Mouse (Mus musculus): ENCODE data around the gene Stim2. TPM values are rescaled to one million over a fixed set of nuclear protein-coding genes. Genes with fewer than 3 reads are reported as not detected.

Stim2 gene
- 10 to 100 TPM; 50.8 to 58.0 TPM for total RNA-seq (2021)
- long read RNA-seq, experiment 1, full-length matches to known transcripts = 38 of 45 reads
- long read RNA-seq, experiment 1, partial matches to known transcripts = 2 of 45 reads
- long read RNA-seq, experiment 1, other reads (novel, unspliced or antisense) = 5 of 45 reads
- long read RNA-seq, experiment 2, full-length matches to known transcripts = 32 of 40 reads
- long read RNA-seq, experiment 2, partial matches to known transcripts = 5 of 40 reads
- long read RNA-seq, experiment 2, other reads (novel, unspliced or antisense) = 3 of 40 reads

DNA sequence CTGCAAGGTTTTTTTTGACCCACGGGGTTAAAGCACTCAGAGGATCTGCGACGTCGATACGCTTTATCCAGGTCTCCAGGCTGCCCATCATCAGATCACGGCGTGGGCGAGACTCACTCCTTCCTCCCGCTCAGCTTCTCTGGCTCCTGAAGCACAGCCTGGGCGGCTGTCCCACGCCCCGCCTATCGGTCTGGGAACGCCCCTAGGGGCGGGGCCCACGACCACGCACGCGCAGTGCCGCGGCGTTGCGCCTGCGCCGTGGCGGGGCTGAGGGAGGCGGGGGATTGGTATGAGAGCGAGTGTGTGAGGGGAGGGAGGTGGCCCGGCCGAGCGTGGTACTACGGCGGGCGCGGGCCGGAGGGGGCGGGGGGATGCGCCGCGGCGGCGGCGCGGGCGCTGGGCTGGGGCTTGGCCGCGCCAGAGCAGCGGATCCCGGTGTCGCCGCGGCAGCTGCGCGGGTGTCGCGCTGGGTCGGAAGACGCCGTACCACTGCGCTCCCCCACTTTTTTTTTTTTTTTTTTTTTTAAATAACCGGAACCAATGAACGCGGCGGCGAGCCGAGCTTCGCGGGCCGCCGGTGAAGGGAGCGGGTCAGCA lies at the start of gene Stim2:
Gene Stim2, plus strand, starts transcription at position 354 of the 597 bp plus-strand sequence.
- DNase-seq = peak; percentile 97

GRCm38 (mm10) chr5:53948606-53949266 lies 49.6 kb upstream of the Stim2 start:
- no peak for DNase-seq

DNA sequence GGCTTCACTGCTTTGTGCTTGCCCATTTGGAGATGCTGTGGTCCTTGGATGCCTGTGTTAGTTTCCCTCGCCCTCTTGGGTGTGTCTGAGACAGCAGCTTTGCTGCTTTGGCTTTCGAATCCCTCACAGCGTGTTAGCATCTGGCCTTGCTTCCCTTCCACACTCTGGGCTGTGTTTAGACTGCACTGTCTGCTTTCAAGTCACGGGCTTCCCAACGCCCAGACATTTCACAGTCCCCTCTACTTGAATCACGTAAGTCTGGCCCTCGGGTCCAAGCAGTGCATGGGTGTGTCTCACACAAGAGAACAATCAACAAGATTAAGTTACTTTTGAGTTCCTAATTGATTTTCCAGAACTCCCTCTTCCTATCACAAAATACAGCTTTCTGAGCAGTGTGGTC lies 48.1 kb upstream of the Stim2 start:
- no peak for DNase-seq

DNA sequence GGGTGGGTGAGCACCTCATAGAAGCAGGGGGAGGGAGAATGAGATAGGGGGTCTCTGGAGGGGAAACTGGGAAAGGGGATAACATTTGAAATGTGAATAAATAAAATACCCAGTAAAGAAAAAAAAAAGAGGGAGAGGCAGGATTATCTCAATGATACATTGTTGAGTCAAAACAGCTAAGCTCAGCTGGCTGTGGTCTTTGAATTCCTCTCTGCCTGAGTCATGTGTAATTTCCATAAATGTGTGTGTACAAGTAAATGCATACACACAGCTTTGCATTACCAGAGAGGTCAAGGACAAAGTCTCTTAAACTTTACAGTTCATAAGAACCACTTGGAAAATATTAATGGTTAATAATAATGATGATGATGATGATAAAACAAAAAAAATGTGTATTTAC lies 45.1 kb upstream of the Stim2 start:
- DNase-seq = no peak

- no peak for DNase-seq
These were observed 44.5 kb upstream of the Stim2 start for GRCm38 (mm10) chr5:53953797-53954196.

DNA sequence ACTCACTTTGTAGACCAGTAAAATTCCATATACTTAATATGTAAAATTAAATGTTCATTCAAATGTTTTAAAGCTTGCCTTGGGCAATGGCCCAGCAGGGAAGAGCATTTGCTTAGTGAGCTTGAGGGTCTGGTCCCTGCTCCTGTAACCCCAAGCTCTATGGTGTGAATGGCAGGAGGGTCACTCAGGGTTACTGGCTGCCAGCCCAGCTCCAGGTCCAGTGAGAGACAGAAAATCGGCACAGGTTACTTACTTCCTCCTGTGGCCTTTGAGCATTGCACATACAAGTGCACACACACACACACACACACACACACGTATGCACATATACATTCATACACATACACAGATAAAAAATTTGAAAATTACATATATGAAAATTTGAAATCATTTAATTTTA lies 42.3 kb upstream of the Stim2 start:
- DNase-seq = no peak

DNA sequence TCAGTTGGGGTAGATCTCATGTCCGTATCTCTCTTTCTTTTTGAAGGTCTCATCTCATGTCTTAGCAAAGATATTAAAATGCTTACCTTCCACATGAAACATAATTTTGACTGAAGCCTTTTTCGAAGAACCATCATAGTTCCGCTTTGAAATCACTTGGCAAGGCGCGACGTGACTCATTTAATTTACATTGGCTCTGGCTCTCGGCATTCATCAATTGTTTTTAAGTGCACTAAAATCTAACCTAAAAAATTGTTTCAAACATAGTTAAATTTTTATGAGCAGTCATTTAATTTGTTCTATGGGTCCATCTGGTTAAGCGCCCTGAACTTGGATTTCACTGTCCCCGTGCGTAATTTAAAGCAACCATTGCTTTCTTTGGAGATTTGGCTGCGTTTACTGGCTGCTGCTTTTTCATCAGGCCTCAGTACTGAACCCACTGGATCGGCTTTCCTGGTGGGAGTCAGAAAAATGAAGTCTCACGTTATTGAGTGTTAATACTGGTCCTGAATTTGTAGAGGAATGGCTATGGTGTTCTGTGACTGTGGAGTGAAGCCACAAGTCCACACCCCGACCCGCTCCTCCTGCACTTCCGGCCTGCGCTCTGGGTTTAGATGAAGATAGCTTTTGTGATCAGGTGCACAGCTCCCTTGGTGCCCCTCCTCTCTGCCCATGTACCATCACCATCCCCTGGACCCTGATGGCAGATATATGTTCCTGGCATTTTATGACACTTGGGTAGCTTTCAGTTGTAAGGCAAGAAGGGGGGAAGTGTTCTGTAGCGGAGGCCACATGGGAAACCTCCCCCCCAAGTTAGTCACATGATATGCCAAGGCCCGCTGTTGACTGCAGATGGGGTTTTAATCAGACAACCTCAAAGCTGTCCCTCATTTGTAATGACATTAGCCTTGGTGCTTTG lies 41.6 kb upstream of the Stim2 start:
- DNase-seq = no peak

GRCm38 (mm10) chr5:53957348-53957747 lies 41.0 kb upstream of the Stim2 start:
- no peak for DNase-seq

DNA sequence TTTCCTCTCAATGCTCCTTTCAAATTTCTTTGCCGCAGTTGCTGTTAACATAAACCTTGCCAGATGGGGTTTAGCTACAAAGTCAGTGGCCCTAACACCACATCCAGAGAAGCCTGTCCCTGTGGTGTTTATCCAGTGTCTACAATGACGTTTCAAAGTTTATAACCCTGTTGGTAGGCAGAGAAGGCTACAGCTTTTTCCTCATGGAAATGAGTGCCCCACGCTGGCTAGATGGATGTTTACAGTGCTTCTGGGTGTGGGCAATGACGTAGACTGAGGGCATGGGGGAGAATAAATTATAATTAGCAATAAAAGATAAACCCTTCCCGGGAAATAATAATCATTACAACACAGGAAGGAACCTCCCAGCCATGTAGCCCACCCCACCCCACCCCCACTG lies 37.1 kb upstream of the Stim2 start:
- no peak for DNase-seq

DNA sequence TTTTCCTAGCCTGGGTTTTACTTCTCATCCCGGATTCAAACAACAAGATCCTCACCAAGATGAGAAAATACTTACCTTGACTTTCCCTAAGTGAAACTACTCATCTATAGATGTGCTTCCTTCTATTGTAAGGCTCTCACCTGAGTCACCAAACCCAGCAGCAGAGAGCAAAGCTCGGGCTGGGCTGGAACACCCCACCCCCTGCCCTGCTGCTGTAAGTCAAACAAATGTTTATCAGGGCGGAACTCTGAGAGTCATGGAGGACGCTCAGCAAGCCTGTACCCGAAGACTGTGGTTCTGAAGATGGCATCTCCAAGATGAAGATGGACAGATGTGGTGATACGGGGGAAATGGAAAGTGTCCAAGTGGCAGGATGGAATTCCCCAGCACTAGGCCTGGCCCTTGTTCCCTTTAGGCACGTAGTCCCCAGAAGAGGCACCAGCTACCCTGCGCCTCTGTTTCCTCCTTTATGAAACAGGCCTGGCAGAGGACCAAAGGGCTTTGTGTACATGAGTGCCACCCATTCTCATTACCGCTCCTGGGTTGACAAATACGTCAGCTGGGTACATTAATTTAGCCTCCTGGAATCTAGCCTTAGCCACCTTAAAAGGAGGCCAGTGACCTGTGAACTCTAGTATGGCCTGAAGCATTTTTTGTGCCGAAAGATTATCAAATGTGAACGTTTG lies 36.3 kb upstream of the Stim2 start:
- no peak for DNase-seq

GRCm38 (mm10) chr5:53965656-53966055 lies 32.6 kb upstream of the Stim2 start:
- no peak for DNase-seq

- DNase-seq = no peak
These were observed 30.7 kb upstream of the Stim2 start for GRCm38 (mm10) chr5:53967560-53967959.

DNA sequence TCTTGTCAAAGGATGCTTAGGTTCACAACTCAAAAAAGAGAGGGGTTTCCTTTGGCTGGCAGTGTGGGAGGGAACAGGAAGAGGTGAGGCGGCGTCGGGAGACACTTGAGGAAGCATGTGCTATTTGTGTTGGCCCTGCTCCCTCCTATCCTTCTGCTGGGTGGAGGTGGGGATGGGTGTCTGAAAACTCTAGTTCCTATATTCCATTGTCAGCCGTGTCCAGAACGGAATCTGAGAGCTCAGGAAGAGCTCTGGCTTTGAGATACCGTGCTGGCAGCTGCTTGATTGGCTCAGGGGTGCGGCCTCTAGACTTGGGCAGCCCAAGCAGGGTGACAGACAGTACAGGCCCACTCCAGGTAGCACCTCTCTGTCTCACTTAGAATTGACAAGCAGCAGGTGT lies 28.1 kb upstream of the Stim2 start:
- no peak for DNase-seq

- DNase-seq = no peak
These were observed 27.1 kb upstream of the Stim2 start for GRCm38 (mm10) chr5:53971201-53971600.

- DNase-seq = no peak
These were observed 25.4 kb upstream of the Stim2 start for GRCm38 (mm10) chr5:53972905-53973304.

- DNase-seq = no peak
These were observed 21.8 kb upstream of the Stim2 start for GRCm38 (mm10) chr5:53976497-53976896.

DNA sequence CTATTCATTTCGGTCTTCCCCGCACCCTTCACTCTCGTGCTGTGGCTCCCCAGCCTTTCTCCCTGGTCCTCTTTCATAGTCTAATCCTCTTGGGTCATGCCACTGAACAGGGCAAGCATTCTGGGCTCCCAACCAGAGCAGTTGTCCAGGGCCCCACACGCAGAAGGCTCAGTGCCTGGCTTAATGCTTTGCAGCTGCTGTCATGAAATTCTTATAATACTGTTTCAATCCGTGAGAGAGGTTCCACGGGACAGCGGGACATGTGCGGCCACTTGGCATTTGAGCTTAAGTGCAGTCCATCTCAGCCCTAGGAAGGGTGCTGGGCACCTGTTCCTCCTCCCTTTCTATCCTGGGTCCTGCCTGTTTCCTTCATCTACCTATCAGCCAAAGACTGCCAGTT lies 21.2 kb upstream of the Stim2 start:
- peak; percentile 45 for DNase-seq

DNA sequence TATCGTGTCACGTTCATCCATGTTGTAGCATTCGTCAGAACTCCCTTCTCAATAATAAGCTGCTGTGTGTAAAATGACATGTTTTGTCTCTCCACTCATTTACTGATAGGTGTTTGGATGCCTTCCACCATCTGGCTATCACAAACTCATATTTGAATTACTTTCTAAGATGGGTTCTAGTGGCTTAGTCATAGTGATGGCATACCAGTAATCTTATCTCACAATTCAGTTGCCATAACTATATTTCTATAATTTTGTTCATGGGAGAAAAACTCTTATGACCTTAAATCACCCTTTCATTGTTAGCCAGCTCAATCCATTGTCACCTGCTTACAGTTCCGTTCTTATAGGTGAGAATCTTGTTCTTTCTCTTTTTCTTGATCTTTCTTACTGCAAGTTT lies 14.9 kb upstream of the Stim2 start:
- DNase-seq = no peak

DNA sequence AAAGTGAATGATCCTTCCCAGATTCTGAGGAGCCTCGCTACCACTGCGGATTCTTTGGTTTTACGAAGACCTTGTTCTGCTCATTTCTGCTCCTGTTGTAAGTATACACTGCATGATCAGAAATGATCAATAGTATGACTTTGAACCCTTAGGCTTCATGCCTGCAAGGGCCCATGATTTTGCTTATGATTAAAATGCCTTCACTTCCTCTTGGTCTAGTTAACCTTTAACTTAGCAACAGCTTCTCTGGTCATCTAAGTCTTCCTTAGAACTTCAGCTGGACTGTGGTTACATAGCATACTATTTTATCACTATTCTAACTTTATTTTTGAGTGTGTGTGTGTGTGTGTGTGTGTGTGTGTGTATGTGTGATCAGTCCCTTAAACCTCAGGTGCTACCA lies 12.7 kb upstream of the Stim2 start:
- DNase-seq = no peak

DNA sequence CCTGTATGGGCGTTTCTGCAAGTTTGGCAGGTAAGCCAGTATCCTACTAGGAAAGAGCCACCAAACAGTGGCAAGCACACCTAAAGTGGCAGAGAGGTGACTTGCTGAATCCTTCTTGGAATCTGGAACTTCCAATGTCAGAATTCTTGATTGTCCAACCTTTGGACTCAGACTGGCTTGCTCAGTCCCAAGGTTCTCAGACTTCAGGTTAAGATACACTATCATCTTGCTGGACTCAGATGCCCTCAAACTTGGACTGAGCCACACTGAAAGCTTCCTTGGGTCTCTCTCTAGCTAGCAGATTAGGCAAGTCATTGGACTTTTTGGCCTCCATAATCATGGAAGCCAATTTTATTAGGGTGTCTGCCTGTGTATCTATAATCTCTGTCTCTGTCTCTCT lies 10.8 kb upstream of the Stim2 start:
- DNase-seq = no peak

GRCm38 (mm10) chr5:53988053-53988452 lies 10.2 kb upstream of the Stim2 start:
- DNase-seq = no peak

DNA sequence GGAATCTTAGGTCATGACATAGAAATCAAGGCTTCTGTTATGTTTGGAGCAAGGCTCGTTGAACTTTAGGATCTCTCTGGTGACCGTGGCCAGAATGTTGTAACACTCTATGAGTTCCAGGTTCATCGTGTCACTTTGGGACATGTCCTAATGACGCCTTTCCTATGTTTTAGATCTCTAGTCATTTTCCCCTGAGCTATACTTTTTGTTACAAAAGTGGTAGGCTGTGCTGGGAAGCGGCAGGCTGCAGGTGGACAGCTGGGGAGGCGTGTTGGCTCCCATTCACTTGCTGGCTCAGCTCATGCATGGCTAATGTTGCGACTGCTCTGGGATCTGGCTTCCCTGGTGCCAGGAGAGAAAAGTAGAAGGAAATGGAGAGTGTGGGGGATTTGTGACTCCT lies 5.7 kb upstream of the Stim2 start:
- peak; percentile 58 for DNase-seq

All from gastrocnemius, postnatal 10 days (tissue).